Mouse (Mus musculus): Measurements from ENCODE around the gene Gm11444.

DNA sequence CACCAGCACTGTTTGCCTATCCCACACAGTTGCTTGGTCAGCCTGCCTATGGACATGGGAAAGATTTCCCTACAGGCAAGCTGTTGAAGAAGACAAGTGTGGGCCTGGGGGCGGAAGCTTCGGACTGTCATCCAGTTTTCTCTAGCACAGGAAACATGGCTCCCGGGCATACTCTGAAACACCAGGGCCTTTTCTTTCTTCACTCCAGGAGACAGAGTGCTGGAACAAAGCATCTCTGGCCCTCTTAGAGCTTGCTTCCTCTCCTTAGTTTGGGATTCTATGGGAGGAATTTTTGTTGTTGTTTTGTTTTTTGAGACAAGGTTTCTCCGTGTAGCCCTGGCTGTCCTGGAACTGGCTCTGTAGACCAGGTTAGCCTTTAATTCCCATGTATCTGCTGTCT is 34.4 kb upstream of the Gm11444 start:
- TF ChIP-seq CTCF (IDR thresholded peaks at IDR 0.05; ENCODE audit: low read depth, low read length) (no peak), GATA1 (IDR thresholded peaks at IDR 0.05; ENCODE audit: borderline replicate concordance, low read length) (no peak), GATA2 (IDR thresholded peaks at IDR 0.05; ENCODE audit: borderline replicate concordance, low read depth, low read length) (no peak)
